Mouse (Mus musculus) lung, adult 10 weeks (tissue): ENCODE results near the gene Map1a. TPM values are rescaled to one million over a fixed set of nuclear protein-coding genes. Genes with fewer than 3 reads are reported as not detected.

ENCODE experiments used
- polyA plus RNA-seq: library from polyadenylated mRNA; stranded (reverse); fragments of 350-450 nt; fragmentation: Illumina TruSeq; extraction: RNeasy Lipid Tissue Mini Kit (QIAGEN cat#74804); gene quantifications from one replicate; pipeline ENCODE4 v1.2.3, GENCODE M21; 2014; ENCODE audit warnings: low read depth, low replicate concordance; ENCODE audit not compliant: insufficient read depth

Map1a gene
- polyA plus RNA-seq = 1.7 TPM

GRCm38 (mm10) chr2:121288901-121289729 lies at the start of gene Map1a:
Gene Map1a (plus strand): TSS chr2:121289600.

DNA sequence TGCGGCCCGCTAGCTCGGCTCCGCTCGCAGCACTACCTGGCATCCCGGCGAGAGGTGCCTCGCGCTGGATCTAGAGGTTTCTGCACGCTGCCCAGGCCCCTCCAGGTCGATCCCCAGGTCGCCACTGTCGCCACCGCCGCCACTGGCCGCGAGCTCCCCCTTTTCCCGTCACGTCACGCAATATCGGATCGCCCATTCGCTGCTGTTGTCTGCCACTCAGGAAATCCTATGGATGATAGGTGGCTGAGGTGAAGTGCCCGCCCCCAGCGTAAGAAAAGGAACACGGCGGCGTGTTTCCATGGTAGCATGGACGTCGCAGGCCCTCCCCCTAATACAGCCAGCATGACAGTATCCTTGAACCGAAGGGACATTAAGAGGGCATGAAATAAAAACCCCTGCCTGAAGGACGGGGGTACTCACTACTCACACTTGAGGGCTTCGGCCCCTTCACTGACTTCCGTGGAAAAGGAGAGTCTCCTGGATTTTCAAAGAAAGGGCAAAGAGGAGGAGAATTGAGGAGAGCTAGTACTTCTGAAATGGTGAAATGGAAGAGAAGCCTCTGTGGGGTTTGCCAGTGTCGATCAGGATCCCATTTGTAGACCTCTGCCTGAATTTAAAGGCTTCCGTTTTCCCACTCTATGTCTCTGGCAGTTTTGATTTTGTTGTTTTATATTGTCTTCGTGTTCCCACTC lies 18.0 kb upstream of the Map1a start, which contains the start of gene Trp53bp1:
Gene Trp53bp1 (minus strand): TSS at position 172 of the 692 bp plus-strand sequence.

DNA sequence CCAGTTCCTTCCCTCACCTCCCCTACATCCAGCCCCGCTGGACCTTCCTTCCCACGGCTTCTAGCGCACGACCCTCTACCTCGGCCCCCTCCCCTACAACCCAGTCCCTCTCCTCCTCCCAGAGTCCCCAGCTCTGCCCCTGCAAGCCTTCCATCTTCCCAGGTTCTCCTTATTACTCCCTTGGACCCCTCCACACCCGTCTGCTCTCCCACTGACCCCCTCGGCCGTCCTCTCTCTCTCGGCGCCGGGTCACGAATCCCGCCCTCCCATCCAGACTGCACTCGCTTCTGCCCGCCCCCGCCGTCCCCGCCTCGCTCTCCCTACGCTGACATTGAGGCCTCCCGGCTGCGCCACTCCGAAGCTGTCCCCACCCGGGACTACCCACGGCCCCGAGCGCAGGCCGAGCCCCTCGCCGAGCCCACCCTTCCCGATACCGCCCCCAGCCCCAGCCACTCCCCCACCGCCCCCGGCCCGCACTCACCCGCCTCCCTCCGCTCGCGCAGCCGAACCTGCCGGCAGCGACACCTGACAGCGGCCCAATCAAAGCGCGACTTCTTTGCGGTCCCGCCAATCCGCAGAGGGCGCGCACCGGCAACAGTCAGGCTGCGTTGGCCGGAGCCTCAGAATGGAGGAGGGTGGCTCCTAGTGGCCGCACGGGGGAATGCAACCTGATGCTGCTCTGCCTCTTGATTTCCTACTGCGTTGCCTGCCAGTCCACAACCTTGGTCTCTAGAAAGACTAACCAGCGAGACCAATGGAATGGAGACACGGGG lies 65.6 kb downstream of the Map1a start, which contains the start of gene Ppip5k1:
Gene Ppip5k1 (minus strand): TSS at position 577 of the 773 bp plus-strand sequence.

GRCm38 (mm10) chr2:121357494-121357893 lies 68.1 kb downstream of the Map1a start, which contains the start of gene Ckmt1:
Gene Ckmt1 (plus strand): TSS chr2:121357714.

Other genes with a start within 250 kb of the Map1a start
- not detected for gene Tgm5, start 203.8 kb upstream of the Map1a start, polyA plus RNA-seq
- not detected for gene Tgm7, start 179.8 kb upstream of the Map1a start, polyA plus RNA-seq
- gene Adal, start 149.2 kb upstream of the Map1a start, polyA plus RNA-seq = 4.8 TPM
- gene Lcmt2, start 148.9 kb upstream of the Map1a start, polyA plus RNA-seq = 7.9 TPM
- 7.2 TPM for gene Tubgcp4, start 118.9 kb upstream of the Map1a start, polyA plus RNA-seq
- gene Zscan29, start 118.5 kb upstream of the Map1a start, polyA plus RNA-seq = 6.5 TPM
- gene Trp53bp1, start 18.2 kb upstream of the Map1a start, polyA plus RNA-seq = 7.3 TPM
- 10.8 TPM for gene Ppip5k1, start 65.8 kb downstream of the Map1a start, polyA plus RNA-seq
- gene Ckmt1, start 68.1 kb downstream of the Map1a start, polyA plus RNA-seq = 15.9 TPM
- 0.22 TPM for gene Strc, start 97.6 kb downstream of the Map1a start, polyA plus RNA-seq
- 250 TPM for gene Pdia3, start 124.2 kb downstream of the Map1a start, polyA plus RNA-seq
- 1.3 TPM for gene Catsper2, start 124.2 kb downstream of the Map1a start, polyA plus RNA-seq
- 1.2 TPM for gene Ell3, start 154.7 kb downstream of the Map1a start, polyA plus RNA-seq
- gene Serf2, start 159.6 kb downstream of the Map1a start, polyA plus RNA-seq = 691 TPM
- 12.5 TPM for gene Hypk, start 163.7 kb downstream of the Map1a start, polyA plus RNA-seq
- gene Serinc4, start 167.2 kb downstream of the Map1a start, polyA plus RNA-seq = 0.11 TPM
- gene Mfap1b, start 184.5 kb downstream of the Map1a start, polyA plus RNA-seq = 28.4 TPM
- 16.0 TPM for gene Mfap1a, start 217.1 kb downstream of the Map1a start, polyA plus RNA-seq
- gene Wdr76, start 217.1 kb downstream of the Map1a start, polyA plus RNA-seq = 2.1 TPM